Mouse (Mus musculus): ENCODE measurements around the gene Gm49392.
"Not testable (repeated sequence)": the region's sequence is repeated elsewhere in the genome, so short reads cannot be mapped to it uniquely, and the experiment has no call there.

The Gm49392 gene

DNA sequence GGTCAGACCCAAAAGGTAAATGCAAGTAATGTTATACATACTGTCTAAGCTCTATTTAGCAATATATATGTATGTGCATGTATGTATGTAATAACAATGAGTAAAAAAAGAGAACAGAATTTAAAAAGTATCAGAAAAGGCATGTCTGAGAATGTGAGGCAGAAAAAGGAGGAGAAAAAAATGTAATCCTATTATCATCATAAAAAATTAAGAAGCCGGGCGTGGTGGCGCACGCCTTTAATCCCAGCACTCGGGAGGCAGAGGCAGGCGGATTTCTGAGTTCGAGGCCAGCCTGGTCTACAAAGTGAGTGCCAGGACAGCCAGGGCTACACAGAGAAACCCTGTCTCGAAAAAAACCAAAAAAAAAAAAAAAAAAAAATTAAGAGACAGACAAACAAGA lies at the start of gene Gm49392:
TSS of gene Gm49392 (minus strand) at position 101 of the 400 bp plus-strand sequence.
- DNase-seq (ENCODE audit: low spot score in 2 of 2): not testable (repeated sequence)

DNA sequence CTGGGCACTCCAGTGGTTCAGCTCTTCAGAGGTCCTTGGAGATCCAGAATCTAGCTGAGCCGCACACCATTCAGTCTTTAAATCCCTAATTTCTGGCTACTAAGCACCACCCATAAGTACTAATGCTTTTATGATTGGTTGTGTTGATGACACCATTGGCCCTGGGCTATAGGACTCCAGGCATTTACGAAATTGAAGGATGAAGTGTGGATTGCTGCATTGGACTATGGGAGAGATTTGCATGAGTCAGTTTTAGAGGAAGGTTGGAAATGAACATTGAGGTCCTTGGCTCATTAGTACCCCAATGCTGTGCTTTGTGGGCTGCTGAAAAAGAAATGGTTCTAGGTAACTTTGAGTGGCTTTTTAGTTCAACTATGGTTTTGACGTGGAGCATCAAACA lies 45.2 kb upstream of the Gm49392 start, which contains the start of gene Tpbpa:
TSS of gene Tpbpa (minus strand) at position 101 of the 400 bp plus-strand sequence.
- DNase-seq (ENCODE audit: low spot score in 2 of 2): not testable (repeated sequence)

DNA sequence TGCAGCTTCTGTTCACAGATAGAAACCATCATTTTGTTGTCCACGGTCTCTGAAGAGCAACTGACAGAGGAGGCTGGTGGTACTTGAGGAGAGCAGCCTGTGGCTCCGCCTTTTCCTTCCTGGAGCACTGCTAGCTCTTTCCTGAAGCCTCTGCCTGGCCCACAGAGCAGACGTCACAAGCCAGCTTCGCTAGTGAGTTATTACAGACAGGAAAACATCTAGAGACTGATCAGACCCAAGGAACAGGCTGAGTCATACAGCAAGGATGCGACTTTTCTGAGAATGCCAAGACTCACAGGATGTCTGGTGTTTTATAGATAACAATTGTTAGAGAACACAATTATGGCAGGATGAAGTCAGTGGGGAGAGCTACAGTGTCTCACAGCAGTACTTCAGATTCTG lies 39.8 kb upstream of the Gm49392 start, which contains the start of the genes Gm49391 and Ctla2a:
TSS of gene Gm49391 (minus strand) at position 72 of the 402 bp plus-strand sequence.
TSS of gene Ctla2a (minus strand) at position 126 of the 402 bp plus-strand sequence.
- DNase-seq (ENCODE audit: low spot score in 2 of 2): peak in 1 of 2 experiments; percentile 14

DNA sequence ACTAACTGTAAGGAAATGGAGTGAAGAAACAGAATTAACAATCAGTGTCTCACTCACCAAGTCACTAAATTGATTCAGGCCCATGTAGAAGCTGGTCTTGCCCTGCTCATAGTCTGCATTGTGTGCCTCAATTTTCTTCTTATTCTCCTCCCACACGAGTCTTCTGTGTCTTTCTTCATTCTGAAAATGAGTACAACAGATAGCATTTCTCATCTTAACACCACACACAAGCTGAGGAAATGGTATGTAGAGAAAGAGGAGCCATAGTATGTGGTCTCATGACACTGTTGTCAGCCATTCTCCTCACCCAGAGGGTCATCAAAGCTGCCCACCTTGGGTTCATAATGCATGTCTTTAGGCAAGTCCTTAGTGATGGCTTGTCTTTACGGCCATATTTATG lies 38.8 kb upstream of the Gm49392 start, which contains the start of gene Gm49393:
TSS of gene Gm49393 (minus strand) at position 101 of the 400 bp plus-strand sequence.
- DNase-seq (ENCODE audit: low spot score in 2 of 2): not testable (repeated sequence)

DNA sequence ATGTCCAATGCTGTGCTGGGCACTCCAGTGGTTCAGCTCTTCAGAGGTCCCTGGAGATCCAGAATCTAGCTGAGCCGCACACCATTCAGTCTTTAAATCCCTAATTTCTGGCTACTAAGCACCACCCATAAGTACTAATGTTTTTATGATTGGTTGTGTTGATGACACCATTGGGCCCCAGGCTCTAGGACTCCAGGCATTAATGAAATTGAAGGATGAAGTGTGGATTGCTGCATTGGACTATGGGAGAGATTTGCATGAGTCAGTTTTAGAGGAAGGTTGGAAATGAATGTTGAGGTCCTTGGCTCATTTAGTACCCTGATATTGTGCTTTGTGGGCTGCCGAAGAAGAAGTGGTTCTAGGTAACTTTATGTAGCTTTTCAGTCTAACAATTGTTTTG lies 8.1 kb upstream of the Gm49392 start, which contains the start of gene Tpbpb:
TSS of gene Tpbpb (minus strand) at position 101 of the 400 bp plus-strand sequence.
- DNase-seq (ENCODE audit: low spot score in 2 of 2): not testable (repeated sequence)

DNA sequence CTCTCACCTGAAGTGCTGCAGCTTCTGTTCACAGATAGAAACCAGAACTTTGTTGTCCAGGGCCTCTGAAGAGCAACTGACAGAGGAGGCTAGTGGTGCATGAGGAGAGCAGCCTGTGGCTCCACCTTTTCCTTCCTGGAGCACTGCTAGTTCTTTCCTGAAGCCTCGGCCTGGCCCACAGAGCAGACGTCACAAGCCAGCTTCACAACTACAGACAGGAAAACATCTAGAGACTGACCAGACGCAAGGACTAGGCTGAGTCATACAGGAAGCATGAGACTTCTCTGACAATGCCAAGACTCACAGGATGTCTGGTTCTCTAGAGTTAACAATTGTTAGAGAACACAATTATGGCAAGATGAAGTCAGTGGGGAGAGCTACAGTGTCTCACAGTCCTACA lies 634 bp upstream of the Gm49392 start, which contains the start of gene Ctla2b:
TSS of gene Ctla2b (minus strand) at position 120 of the 400 bp plus-strand sequence.
- DNase-seq (ENCODE audit: low spot score in 2 of 2): peak in 1 of 2 experiments; percentile 54

DNA sequence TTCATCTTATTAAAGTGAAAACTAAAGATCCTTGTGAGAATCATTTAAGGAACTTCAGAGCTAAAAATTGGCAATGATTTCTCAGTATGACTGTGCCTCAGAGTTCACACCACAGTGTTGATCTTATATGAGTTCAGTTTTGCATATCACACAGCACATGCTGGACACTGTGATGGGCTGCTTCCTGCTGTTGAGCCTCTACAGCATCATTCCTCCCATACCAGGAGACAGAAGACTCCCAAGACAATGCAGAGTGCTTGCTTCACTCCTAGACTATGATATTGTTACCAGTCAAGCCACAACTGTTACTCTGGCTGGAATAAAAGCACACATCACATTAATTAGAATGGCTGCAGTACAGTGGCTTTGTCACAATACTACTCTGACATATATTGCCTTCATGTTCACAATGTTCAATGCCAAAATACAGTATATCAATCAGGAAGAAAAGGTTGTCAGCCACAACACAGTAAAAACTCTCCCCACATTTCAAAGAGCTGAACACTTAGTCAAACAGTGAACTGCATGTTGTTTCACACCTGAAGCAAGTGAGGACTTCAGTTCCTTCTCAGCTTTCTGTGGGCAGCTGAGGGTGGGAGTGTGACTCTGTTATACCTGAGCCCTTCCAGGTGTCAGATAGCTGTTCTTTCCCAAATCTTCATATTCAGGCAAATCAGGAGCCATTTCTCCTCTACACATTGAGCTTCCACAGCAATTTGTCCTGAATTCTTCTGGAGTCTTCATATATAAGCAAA lies 1.1 kb downstream of the Gm49392 start:
- no peak for DNase-seq (ENCODE audit: low spot score in 2 of 2)

DNA sequence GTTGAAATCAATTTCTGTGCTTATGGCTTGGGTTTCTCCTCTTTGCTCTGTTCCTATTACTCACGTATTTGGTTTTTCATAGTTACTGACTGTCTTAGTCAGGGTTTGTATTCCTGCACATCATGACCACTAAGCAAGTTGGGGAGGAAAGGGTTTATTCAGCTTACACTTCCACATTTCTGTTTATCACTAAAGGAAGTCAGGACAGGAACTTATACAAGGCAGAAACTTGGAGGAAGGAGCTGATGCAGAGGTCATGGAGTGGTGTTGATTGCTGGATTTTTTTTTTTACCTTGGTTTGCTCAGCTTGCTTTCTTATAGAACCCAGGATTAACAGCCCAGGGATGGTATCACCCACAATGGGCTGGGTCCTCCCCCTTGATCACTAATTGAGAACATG lies 4.4 kb downstream of the Gm49392 start:
- no peak for DNase-seq (ENCODE audit: low spot score in 2 of 2)

DNA sequence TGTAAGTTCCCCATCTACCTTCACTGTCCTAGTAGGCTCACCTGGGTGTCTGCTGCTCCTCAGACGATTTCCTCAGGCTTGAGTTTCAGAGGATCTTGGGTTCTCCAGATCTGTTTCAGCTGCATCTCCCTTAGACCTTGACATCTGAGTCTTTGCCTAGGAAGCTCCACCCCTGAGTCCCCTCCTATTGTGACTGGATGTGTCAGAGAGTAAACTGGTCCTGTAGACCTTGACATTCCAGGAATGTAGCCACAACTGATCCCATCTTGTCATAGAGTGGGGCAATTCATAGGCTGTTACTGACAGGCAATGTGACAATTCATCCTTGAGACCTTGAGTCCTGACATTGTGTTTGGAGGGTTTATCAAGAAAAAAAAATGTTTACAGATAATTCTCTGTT lies 32.4 kb downstream of the Gm49392 start, which contains the start of gene 4930486L24Rik:
TSS of gene 4930486L24Rik (minus strand) at position 195 of the 400 bp plus-strand sequence.
- no peak for DNase-seq (ENCODE audit: low spot score in 2 of 2)

DNA sequence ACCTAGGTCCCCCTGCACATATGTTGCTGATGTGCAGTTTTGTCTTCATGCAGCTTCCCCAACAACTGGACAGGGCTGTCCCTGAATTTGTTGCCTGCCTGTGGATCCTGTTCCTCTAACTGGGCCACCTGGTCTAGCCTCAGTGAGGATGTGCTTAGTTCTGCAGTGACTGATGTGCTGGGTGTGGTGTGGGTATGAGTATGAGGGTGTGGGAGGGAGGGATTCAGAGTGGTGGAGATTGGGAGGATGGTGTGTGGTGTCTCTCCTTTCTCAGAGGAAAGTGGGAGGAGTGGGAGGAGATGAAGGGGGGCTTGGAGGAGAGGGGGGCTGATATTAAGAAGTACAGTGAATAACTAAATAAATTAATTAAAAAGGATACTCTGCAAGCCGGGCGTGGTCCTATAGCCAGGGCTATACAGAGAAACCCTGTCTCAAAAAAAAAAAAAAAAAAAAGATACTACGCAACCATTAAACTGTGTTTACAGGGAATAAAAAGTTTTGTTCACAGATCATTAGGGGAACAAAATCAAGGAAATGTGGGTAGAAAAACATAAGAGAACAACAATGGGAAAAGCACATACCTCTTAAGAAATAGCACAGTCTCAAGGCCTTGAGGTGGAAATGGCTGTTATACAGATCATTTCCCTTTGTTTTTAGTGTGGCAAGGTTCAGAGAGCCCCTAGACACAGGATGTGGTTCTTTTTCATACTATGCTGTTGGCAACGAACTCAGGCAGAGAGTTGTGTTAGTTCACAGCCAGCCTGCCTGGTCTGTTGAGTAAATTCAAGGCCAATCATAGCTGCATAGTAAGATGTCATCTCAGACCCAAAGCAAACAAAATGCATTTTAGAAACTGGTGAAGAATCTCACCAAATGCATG lies 48.2 kb downstream of the Gm49392 start:
- no peak for DNase-seq (ENCODE audit: low spot score in 2 of 2)

DNA sequence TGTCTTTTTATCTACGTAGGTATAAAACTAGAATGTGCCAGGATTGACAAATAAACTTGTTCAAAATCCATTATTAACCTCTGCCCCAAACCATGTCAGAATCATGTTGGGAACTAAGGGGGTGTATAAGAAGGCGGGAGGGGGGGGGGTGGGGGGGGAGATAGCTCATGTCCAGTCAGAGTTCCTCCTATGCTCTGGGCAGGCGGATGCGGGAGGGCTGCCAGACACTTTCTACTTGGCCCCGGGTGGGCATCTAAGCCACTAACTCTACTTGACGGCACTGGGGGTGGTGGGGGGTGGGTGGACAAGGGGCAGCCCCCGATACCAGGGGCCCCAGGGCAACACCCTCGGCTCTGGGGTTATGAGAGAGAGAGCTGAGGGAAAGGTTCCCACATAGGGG lies 53.5 kb downstream of the Gm49392 start:
- DNase-seq (ENCODE audit: low spot score in 2 of 2): no peak

DNA sequence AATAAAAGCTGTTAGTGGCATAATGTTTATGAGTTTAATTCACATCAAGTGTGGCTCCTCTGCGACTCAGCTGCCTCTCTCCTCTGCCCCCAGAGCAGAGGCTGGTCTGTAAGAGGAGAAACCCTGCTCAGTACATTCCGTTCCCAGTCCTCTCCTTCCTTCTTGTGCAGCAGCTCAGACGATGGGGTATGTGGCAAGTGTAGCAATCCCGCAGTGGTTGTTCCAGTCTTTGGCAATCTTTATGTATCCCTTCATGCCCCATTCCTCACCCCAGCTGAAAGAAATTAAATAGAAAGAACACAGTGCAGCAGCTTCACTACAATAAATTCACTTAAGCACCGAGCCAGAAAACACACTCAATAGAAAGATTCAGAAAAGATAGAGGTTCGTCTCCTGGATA lies 54.0 kb downstream of the Gm49392 start:
- no peak for DNase-seq (ENCODE audit: low spot score in 2 of 2)

DNA sequence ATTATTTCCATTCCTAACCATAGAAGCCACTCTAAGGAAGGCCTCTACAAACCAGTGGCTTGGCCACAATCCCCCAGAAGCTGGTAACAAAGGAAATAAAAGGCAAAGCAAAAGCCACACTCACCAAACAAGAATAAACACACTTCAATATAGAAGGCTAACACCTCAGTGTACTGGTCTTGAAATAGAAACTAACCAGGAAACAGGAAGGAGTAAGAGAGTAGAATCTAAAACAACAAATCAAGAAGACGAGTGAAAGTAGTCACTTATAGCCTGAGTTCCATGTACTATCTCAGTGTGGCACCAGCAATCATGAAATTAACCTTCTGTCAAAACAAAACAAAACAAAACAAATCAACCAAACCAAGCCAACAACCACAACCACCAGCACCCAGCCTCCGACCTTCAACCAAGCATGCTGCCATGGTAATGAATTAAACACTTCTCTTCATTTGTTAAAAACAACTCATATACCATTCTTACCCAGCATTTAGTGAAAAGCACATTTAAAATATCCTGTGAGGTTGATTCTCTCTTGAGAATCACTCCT lies 57.3 kb downstream of the Gm49392 start:
- no peak for DNase-seq (ENCODE audit: low spot score in 2 of 2)

DNA sequence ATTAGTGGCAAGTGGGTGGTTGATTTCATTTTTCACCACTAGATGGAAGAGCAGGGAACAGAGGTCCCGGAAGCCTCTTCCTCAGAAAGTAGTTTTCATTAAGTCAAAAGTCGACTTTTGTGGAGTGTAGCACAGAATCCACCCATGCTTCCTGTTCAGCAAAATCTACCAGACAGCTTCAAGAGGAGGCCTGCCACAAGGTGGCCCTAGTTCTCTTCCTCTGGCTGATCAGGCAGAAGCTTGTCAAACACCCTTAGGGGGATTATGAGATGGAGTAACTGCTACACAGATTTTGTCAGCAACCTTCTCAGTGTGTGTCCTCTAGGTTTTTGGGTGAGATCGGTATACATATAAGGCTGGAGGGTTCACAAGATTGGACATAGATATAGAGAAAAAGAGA lies 70.6 kb downstream of the Gm49392 start:
- peak in 1 of 2 experiments; percentile 18 for DNase-seq (ENCODE audit: low spot score in 2 of 2)

DNA sequence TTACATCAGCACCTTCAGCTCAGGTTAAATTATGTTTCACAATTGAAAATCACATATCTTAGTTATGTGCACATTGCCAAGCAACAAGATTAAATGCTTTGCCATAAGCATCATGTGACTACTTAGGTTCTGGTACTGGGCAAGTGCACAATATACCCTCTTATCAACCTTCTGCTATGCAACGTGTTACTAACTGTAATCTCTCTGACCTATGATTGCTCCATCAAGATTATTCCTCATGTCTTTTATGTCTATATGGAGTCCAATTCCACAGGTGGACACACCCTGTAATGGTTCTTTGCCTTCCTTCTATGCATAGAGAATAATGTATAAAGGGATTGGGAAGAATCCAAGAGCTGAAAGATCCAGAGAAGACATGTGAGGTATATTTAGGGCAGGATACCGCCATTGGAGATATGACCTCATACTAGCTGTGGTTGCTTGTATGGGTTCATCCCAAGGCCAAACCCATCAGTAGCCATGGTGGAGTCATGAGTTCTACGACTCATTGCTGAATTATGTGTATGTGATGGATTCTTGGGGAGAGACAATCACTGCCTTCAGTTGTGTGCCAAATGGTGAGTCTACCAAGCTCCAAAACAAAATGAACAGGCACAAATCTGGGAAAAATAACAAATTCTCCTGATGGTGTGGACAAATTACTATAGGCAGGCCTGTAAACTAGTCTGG lies 76.1 kb downstream of the Gm49392 start:
- no peak for DNase-seq (ENCODE audit: low spot score in 2 of 2)

DNA sequence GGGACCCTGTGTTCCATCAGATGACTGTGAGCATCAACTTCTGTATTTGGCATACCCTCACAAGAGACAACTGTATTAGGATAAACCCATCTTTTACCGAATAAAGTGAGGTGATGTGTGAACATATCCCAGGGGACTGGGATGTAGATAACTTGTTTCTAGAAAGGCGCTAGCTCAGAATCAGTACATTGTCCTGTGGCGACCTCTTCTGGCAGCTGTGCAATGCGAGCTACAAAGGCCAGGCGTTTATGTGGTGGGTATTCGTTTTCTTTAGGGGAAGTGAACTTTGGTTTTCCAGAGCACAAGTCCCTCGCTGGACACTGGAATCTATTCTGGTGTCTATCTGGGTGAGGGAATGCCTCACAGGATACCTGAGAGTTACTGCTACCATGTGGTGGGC lies 77.2 kb downstream of the Gm49392 start:
- DNase-seq (ENCODE audit: low spot score in 2 of 2): peak; percentile 22 to 27

DNA sequence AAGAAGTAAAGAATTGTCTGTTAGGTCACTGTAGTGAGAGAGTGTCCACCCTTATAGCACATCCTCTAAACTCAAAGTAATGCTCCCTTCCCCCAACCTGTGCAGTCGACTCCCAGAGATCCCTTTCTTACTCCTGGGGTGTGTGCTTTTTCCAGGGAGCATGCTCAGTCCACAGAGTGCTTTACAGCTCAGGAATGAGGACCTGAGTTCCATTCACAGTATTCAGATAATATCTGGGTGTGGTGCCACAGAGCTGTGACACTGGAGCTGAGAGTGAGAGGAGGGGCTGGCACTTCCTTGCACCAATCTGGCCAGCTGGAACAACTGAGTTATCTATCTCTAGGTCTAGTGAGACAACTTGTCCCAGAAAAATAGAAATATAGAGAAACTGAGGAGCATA lies 83.0 kb downstream of the Gm49392 start:
- DNase-seq (ENCODE audit: low spot score in 2 of 2): no peak

DNA sequence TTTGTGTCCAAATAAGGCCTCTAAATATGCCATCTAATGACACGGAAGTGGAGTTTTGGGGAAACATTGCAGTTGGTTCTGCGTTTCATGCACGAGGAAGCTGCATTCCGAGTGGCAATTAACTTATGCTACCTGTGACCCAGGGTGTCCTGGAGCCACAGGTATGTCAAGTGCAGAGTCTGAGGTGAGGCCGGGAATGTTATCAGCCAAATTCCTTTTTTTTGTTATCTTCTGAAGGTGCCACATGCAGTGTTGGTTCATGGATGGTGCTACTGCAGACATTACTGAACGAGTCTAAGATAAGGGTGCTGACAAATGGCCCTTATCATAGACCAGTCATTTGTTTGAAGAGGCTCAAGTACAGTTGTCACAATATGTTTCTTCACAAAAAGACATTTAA lies 83.9 kb downstream of the Gm49392 start:
- DNase-seq (ENCODE audit: low spot score in 2 of 2): no peak

DNA sequence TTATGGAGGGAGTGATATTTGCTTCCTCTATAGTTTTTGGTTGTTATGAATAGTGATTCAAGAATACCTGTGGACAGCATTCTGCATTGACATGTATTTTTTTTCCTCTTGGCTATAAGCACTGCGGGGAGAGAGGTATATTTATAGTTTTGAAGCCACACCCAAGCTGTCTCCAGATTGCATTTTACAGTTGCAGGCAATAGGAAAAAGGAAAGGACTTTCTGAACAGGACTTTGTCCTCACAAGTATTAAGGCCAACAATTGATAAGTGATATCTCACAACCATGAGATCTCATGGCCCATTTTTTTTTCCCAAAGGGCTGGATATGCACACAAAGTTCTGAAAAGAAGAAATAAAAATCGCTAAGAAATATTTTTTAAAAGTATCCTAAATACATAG lies 87.0 kb downstream of the Gm49392 start:
- DNase-seq (ENCODE audit: low spot score in 2 of 2): no peak

DNA sequence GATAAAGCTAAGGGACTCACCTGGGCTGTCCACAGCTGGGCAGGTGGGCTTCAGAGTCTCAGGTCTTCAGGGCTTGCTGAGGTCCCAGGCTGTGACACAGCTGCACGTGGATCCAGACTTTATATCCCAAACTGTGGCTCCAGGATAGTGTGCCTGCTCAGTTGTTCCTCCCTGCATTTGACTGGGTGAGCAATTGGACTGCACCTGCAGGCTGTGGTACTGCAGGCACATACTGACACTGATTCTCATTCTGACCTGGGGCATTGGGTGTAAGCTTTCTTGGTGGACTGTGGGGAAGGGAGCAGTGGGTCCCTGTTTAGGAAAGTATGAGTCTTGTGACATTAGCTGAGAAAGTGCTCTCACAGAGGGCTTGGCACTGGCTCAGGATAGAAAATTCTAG lies 93.9 kb downstream of the Gm49392 start, which contains the start of gene Ctsll3:
TSS of gene Ctsll3 (minus strand) at position 101 of the 400 bp plus-strand sequence.
- DNase-seq (ENCODE audit: low spot score in 2 of 2): no peak
